Mouse (Mus musculus) spleen, adult 12 weeks (tissue): ENCODE results near the gene Olfr544.
"Not testable (repeated sequence)": the region's sequence is repeated elsewhere in the genome, so short reads cannot be mapped to it uniquely, and the experiment has no call there.

ENCODE experiments used
- DNase-seq: peaks from one replicate; pipeline ENCODE4 v3.0.0; 2022; ENCODE audit warnings: low spot score

The Olfr544 gene

DNA sequence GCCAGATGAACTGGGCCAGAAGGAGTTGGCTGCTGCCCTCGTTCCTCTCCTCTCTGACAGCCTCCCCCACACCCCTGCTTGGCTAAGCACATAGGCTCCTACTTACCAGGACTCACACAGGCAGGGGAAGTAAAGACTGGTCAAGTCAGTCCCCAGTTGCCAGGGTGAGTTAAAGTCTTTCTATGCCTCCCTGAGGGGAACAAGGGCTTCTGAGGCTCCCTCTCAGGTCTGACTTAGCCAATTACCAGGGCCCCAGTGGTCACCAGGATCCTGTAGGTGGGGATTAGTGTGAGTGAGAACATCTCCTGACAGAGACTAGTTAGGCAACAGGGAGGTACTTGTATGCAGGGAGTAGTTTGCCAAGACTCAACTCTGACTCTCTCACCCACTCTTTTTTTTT lies at the start of gene Olfr544:
TSS of gene Olfr544 (minus strand) at position 153 of the 400 bp plus-strand sequence.
- DNase-seq, result no peak

DNA sequence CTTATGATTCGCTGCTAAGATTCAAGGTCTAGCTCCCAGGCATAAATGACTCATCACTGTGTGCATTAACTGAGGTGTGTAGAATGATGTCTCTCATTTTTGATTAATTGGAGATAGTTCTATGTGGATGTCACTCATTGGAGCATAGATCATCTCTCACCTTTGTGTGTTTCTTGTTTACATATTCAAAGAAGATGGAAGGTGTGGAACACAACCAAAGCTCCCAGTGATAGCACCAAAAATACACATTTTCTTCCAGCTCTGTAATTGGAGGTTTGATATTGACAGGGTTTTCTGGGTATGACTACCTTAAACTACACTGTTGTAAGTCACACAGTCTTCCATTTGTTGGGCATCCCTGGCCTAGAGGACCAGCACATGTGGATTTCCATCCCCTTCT lies 46.3 kb upstream of the Olfr544 start, which contains the start of gene Olfr547:
TSS of gene Olfr547 (plus strand) at position 301 of the 400 bp plus-strand sequence.
- no peak for DNase-seq

DNA sequence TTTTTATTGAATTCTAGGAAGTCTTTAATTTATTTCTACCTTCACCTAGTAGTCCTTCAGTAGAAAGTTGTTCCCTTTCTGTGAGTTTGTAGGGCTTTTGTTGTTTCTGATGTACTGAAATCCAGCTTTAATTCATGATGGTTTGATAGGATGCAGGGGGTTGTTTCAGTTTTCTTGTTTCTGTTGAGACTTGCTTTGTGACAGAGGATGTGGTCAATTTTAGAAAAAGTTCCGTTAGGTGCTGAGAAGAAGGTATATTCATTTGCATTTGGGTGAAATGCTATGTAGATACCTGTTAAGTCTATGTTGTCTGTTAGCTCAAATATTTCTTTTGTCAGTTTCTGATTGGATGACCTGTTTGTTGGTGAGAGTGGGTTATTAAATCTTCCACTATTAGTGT lies 40.9 kb upstream of the Olfr544 start:
- no peak for DNase-seq

DNA sequence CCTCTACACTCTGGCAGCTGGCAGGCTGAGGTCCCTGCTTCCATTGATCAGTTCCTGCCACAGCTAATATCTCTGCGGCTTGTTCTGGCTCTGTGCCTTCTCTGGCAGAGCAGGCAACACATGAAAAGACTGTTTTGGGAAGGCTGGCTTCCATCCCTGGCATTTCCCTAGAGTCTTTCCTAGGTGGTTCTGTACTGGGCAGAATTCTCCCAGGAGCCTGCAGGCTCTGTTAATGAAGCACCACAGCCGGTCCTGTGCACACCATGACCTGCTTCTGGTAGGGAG lies 28.9 kb upstream of the Olfr544 start:
- no peak for DNase-seq

DNA sequence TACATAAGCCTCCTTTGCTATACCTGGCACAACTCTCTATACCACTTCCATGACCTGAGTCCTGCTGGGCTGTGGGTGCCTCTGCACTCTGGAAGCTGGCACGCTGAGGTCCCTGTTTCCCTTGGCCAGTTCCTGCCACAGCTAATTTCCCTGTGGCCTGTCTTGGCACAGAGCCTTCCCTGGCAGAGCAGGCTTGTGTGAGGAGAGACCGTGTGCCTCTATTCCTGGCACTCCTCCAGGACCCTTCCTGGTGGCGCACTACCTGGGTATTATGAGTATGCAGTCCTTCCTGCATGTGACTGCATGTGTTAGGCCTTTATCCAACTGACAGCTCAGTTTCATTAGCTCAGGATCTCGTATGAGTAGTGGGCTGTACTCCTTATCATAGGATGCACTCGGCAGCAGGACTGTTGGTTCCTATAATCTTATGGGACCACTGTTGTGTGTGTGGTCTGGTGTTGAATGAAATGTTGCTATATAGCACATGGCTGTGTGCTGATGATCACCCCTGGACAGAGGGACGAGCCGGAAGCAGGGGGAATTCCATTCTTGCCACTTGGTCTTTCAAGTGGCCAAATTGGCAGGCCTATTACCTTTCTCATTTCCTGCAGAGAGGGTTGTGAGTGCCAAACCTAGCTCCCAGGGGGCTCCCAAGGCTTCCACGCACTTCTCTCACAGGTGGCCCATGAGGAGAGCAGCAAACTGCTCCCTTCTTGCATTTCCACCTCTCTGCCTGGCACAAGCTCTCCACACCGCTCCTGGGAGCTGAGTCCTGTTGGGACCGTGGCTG lies 28.3 kb upstream of the Olfr544 start:
- DNase-seq, result no peak

DNA sequence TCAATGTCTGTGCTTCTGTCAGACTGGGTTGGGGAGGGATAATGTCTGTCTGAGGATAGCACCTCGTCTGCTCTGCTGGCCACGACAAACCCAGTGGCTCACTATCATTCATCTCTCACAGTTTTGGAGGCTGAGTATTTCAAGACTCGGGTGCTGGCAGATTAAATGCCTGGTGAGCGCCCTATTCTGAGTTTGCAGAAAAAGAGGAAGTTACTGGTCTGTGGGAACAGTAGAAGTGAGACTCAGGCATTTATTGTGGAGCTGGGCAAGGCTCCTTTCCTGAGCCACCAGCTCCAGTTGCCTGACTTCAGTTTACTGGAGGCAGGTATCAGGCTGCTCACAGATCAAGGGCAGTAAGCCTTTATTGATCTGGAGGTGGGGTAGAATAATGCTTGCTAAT lies 26.0 kb upstream of the Olfr544 start:
- DNase-seq, result no peak

DNA sequence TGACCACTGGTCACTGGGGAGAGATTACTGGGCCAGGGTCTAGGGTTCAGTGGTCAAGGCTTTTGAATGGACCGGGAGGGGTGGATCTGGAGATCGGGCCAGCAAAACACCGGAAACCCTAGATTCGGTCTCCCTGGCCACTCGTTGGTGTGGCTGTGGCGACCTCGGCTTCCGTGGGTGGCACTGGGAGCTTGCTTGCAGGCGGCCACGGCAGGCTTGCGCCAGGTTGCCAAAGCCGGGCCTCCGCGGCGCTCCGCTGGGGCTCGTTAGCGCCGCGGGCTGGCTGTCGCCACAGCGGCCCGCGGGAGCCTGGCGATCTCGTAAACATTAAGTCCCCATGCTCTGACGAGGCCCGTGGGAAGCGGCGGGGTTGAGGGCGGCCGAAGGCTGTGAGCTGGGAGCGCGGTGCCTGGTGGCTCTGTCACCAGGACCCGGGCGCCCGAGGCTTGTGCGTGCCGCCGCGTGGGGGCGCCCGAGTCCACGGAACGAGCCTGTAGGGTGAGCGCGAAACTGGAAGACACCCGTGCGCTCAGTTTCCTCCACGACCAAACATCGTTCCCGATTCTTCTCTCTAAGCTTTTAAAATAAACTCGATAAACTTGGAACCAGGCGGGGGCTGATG lies 24.8 kb upstream of the Olfr544 start:
- DNase-seq, result peak; percentile 64

DNA sequence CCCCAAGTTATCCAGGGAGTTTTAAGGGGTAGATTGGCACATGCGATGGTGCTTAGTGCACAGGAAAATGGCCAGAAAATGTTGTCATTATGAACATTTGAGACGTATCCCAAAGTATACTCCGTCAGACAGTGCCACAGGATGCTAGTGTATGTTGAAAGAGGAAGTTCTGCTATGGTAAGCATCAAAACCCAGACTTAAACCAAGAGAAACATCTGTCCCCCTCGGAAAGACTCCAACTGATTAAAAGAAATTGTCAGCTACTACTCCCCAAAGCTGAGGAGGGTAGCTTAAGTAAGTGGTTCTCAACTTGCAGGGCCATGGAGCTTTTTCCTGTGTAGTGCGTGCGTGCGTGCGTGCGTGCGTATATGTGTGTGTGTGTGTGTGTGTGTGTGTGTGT lies 23.8 kb upstream of the Olfr544 start:
- DNase-seq, result no peak

DNA sequence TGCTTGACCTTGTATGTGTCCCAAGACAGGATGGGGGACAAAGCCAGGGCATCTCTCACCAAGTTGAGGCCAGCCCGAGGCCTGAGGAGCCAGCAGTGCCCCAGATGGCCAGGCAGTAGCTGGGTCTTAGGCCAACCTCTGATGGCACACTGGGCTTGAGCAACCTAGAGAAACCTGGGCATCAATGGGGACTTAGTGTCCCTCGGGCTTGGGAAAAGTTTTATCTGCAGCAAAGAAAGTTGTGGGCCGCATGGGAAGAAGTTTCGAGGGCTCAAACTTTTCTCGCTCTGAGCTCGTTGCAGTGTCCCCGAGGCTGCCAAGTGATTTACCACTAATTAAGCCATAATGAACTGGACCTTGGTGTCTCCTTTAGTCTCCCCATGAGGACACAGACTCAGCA lies 21.6 kb upstream of the Olfr544 start:
- DNase-seq, result no peak

DNA sequence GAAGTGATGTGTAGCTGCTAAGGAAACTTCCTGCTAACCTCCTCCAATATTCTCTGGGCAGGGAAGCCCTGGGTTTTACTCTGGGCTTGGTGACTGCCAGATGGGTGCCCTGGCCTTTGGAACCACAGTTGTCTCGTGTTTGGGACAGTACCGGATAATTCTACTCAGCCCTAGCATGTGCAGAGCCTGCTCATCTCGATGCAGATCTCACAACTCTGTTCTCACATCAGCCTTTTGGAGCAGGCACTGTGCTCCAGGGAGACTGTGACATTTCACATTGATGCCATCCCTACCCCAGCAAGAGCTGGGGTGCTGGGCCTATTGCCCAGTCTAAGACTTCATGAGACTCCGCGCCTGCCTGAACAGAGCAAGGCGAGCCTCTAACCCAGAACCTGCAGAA lies 20.6 kb upstream of the Olfr544 start:
- no peak for DNase-seq

DNA sequence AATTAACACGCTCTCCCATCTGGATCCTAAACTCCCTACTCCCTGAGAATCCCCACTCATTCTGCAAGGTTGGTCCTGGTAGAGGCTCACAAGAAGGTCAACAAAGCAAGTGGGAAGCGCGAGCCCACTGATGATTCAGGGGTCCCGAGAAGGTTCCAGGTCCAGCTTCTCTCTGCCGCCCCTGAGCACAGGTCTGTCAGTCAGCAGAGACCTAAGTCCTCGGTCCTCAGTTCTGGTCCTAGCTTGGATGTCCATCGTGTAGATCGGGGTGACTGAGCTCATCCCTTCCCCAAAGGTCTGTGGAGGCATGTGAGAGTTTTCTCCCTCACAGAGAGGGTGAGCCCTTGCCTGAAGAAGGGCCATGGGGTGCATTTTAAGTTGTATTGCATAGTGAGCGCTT lies 20.0 kb upstream of the Olfr544 start:
- no peak for DNase-seq

DNA sequence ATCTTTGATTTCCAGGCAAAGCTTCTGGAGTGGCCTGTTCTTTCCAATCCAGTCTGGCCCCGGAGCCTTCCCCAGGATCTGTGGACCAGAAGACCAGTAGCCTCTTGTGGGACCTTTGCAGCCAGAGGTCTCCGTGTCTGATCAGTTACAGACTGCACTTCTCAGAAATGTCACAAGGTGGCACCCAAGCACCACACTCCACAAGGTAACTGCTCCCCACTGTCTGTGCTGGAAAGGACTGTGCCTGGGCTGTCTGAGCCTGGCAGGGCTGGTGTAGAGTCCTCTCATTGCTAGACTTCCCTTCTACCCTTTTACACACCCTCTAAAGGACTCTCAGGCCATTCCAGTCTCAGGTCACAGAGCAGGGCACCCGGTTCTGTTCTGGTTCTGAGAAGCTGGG lies 18.7 kb upstream of the Olfr544 start:
- peak; percentile 22 for DNase-seq

DNA sequence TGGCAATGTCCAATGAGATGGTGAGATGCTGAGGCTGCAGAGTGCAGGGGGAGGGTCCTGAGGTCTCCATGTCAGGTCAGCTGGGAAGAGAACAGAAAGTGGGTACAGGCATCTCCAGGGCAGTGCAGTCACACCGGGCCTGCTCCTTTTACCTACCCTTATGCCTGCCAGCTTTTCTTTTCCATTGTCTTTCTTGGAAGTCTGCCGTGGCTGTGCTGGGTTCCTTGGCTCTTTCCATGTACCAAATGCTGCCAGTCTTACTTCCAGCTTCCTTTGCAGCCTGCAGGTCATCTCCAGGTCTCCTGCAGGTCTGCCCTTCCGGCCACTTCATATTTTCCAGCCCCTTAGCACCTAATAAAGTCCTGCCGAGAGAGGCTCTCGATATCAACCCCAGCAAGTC lies 13.9 kb upstream of the Olfr544 start:
- DNase-seq, result no peak

DNA sequence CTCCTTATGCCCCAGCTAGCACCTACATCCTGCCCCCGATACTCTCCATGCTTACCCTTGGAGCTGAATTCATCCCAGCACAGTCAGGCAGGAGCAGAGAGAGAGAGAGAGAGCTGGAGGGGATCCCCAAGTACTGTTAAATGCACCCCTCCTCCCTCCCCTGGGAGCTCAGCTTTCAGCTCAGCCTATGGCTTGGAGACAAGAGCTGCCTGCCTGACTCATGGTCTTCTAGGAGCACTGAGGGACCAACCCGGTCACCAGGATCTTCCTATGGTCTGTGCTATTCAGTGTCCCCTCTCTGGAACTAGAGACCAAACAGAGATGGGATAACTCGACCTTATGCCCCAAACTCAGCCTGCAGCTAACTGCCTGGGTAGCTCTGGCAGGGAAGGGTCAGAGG lies 11.4 kb upstream of the Olfr544 start, which contains the start of gene Olfr545:
TSS of gene Olfr545 (minus strand) at position 101 of the 400 bp plus-strand sequence.
- DNase-seq, result no peak

DNA sequence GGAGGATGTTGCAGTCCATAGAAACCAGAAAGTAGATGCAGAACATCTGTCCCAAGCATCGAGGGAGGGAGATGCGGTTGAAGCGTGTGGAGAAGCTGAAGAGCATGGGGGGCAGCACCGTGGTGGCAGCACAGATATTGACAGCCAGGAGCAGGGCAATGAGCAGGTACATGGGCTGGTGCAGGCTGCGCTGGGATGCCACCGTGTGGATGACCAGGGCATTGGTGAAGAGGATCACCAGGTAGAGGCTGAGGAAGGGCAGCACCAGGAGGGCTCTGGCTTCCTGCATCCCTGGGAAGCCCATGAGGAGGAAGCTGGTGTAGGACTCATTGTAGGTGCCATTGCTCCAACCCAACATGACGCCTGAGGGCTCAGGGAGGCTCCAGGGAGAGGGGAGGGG lies 6.3 kb upstream of the Olfr544 start:
- not testable (repeated sequence) for DNase-seq

DNA sequence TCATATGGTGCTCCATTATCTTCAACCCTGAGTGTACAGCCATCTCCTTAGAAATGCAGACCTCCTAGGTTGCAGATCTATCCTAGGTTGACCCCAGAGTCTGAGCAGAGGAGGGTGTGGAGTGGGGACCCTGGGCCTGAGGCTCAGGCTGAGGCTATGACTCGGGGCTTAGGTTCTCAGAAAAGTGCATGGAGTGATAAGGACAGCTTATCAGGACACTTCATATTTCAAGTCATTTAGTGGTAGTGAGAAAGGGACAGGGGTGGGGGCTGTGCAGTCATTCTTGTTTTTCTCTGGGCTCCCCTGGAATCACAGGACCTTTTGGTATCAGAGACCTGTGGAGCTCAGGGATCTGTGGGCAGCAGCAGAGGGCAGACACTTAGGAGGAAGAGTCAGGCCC lies 2.0 kb downstream of the Olfr544 start:
- DNase-seq, result no peak

DNA sequence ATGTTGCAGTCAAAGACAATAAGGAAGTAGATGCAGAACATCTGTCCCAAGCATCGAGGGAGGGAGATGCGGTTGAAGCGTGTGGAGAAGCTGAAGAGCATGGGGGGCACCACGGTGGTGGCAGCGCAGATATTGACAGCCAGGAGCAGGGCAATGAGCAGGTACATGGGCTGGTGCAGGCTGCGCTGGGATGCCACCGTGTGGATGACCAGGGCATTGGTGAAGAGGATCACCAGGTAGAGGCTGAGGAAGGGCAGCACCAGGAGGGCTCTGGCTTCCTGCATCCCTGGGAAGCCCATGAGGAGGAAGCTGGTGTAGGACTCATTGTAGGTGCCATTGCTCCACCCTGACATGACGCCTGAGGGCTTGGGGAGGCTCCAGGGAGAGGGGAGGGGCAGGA lies 3.3 kb downstream of the Olfr544 start:
- not testable (repeated sequence) for DNase-seq

DNA sequence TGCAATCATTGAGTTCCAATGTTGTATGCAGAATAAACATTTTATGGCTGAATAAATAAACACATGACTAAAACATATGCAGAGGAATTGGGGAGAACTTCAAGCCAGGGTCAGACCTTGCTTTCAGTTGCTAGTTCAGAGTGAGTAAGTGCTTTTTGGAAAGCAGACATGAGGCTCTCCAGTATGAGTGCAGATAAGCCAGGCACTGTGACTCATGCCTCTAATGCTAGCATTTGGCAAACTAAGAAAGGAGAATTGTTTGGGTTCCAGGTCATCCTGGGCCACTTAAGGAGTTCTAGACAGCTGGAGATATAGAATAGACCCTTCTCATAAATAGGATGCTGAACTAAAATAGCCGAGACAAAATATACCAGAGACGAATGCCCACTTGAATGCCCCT lies 4.4 kb downstream of the Olfr544 start:
- no peak for DNase-seq

DNA sequence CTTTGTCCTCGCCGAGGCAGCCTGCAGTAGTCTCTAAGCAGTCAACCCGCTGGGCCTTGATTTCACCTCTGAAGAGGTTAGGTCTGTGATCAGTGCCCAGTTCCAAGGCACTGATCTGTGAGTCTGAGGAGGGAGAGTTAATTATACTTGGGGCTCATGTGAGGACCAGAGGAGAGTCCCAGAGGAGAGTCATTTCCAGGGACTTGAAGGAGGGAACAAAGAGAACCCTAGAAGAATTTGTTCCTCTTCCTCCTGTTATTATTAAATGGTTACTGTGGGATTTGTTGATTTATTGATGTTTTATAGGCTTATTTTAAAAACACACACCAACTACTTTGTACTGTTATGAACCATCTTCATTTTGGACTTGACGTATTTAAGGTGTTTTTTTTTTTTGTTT lies 6.5 kb downstream of the Olfr544 start, which contains the start of gene Olfr543:
TSS of gene Olfr543 (minus strand) at position 101 of the 400 bp plus-strand sequence.
- DNase-seq, result no peak

DNA sequence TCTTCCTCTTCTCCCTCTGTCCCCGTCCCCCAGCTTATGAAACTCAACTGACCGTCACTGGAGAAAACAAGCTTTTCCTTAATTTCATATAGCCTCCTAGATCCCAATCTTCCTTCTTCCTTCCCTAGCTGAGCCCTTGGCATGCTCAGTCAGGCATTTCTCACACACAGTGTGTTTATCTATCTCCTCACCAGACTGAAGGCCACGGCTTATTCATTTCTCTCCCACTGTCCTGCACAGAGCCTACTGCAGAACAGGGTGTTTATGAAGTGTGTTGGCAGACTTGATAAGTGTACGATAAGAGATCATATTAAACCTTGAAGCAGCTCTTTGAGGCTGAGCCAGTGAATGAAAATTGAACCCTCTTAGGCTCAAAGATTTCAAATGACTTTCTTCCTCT lies 7.3 kb downstream of the Olfr544 start:
- no peak for DNase-seq

DNA sequence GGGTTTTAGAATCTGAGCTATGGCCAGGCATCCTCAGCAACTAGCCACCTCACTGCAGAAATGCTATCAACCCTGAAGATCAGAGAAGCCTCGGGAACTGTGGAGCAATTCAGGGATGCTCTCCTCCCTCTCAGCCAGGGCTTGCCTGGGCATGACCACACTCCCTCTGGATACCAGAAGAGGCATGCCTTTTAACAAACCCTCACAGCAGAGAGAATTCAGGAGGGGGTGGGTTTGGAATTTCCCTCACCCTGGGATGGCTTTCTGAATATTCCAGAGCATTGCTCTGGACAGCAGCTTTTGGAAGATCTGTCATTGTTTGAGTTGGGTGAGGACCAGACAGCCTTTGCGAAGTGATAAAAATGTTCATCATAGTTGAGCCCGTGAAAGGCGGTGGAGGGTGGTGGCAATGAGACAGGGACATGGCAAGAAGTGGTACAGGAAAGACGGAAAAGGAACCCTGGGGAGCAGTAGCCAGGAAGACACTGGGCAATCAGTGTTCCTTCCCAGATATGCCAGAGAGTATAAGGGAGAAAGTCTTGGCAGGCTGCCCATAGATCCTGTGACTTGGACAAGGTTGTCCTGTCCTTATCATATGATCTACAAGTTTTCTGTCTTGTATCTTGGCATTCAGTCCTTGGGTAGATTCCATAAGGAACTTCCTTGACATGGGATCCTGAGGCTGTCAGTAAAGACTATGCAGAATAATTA lies 8.6 kb downstream of the Olfr544 start:
- no peak for DNase-seq

DNA sequence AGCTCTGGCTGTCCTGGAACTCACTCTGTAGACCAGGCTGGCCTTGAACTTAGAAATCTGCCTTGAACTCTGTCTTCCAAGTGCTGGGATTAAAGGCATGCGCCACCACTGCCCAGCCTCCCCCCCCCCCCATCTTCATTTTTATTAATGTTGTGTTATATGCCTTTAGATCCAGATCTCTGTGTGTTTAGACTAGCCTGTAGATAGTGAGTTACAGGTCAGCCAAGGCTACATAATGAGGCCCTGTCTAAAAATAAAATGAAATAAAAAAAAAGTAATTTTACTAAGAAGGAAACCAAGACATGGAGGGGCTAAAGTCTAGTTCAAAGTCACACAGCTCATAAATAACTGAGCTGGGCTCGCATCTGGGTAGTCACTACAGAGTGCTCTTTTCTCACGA lies 9.2 kb downstream of the Olfr544 start:
- no peak for DNase-seq

DNA sequence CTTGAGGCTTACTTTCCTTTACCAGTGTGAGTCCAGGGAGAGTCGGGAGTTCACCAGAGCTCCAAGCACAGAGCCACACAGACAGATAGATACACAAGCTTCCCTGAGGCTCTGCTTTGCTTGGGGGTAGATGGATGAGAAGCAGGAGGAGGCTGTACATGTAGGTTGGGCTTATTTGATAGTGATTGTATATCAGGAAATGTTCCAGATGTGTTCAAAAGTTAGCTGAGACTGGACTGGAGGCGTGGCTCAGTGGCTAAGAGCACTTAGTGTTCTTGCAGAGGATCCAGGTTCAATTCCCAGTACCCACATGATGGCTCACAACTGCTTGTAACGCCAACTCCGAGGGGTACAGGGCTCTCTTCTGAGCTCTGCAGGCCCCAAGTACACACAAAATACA lies 9.7 kb downstream of the Olfr544 start:
- no peak for DNase-seq
